Mouse (Mus musculus): ENCODE results near the gene Cdh1. TPM values are rescaled to one million over a fixed set of nuclear protein-coding genes. Genes with fewer than 3 reads are reported as not detected.
"Not testable (repeated sequence)": the region's sequence is repeated elsewhere in the genome, so short reads cannot be mapped to it uniquely, and the experiment has no call there.

Gene Cdh1
- under 1 TPM; 0.27 to 0.76 TPM for total RNA-seq (2021)
- long read RNA-seq = 0 reads

- peak in 1 of 2 experiments; percentile 11 for DNase-seq (ENCODE audit: low spot score in 2 of 2)
Observed at GRCm38 (mm10) chr8:106603131-106603819, at the start of gene Cdh1. Cdh1 (plus strand) TSS chr8:106603351.

- no peak for DNase-seq (ENCODE audit: low spot score in 2 of 2)
Observed at GRCm38 (mm10) chr8:106554011-106554410, 49.1 kb upstream of the Cdh1 start.

- no peak for DNase-seq (ENCODE audit: low spot score in 2 of 2)
Observed at GRCm38 (mm10) chr8:106556068-106556645, 47.0 kb upstream of the Cdh1 start.

- DNase-seq (ENCODE audit: low spot score in 2 of 2) = peak; percentile 61 to 85
Observed at GRCm38 (mm10) chr8:106559844-106560243, 43.3 kb upstream of the Cdh1 start.

- peak; percentile 14 to 22 for DNase-seq (ENCODE audit: low spot score in 2 of 2)
Observed at GRCm38 (mm10) chr8:106561097-106561865, 41.9 kb upstream of the Cdh1 start.

- no peak for DNase-seq (ENCODE audit: low spot score in 2 of 2)
Observed at GRCm38 (mm10) chr8:106563691-106564182, 39.4 kb upstream of the Cdh1 start.

GRCm38 (mm10) chr8:106569006-106569405, 34.1 kb upstream of the Cdh1 start:
- DNase-seq (ENCODE audit: low spot score in 2 of 2) = no peak

- no peak for DNase-seq (ENCODE audit: low spot score in 2 of 2)
Observed at GRCm38 (mm10) chr8:106570386-106570785, 32.8 kb upstream of the Cdh1 start.

- DNase-seq (ENCODE audit: low spot score in 2 of 2) = no peak
Observed at GRCm38 (mm10) chr8:106571551-106572172, 31.5 kb upstream of the Cdh1 start.

- not testable (repeated sequence) for DNase-seq (ENCODE audit: low spot score in 2 of 2)
Observed at GRCm38 (mm10) chr8:106572175-106572574, 31.0 kb upstream of the Cdh1 start.

GRCm38 (mm10) chr8:106573168-106573567, 30.0 kb upstream of the Cdh1 start, which contains the start of gene Gm10073:
Gm10073 (minus strand) TSS chr8:106573461.
- not testable (repeated sequence) for DNase-seq (ENCODE audit: low spot score in 2 of 2)

- no peak for DNase-seq (ENCODE audit: low spot score in 2 of 2)
Observed at GRCm38 (mm10) chr8:106574283-106574682, 28.9 kb upstream of the Cdh1 start.

GRCm38 (mm10) chr8:106576849-106577555, 26.1 kb upstream of the Cdh1 start:
- no peak for DNase-seq (ENCODE audit: low spot score in 2 of 2)

GRCm38 (mm10) chr8:106579510-106579909, 23.6 kb upstream of the Cdh1 start:
- no peak for DNase-seq (ENCODE audit: low spot score in 2 of 2)

- no peak for DNase-seq (ENCODE audit: low spot score in 2 of 2)
Observed at GRCm38 (mm10) chr8:106581344-106582088, 21.6 kb upstream of the Cdh1 start.

- no peak for DNase-seq (ENCODE audit: low spot score in 2 of 2)
Observed at GRCm38 (mm10) chr8:106584942-106585670, 18.0 kb upstream of the Cdh1 start.

- DNase-seq (ENCODE audit: low spot score in 2 of 2) = no peak
Observed at GRCm38 (mm10) chr8:106585671-106586037, 17.5 kb upstream of the Cdh1 start.

- no peak for DNase-seq (ENCODE audit: low spot score in 2 of 2)
Observed at GRCm38 (mm10) chr8:106586896-106587295, 16.3 kb upstream of the Cdh1 start.
